Mouse (Mus musculus): ENCODE data around the gene Igsf8.
A peak's percentile ranks its signal among the peaks of the same experiment; 100 is the strongest.

The Igsf8 gene

GRCm38 (mm10) chr1:172302851-172303250 lies 41.4 kb downstream of the Igsf8 start:
- DNase-seq (ENCODE audit: low spot score in 2 of 2): no peak

DNA sequence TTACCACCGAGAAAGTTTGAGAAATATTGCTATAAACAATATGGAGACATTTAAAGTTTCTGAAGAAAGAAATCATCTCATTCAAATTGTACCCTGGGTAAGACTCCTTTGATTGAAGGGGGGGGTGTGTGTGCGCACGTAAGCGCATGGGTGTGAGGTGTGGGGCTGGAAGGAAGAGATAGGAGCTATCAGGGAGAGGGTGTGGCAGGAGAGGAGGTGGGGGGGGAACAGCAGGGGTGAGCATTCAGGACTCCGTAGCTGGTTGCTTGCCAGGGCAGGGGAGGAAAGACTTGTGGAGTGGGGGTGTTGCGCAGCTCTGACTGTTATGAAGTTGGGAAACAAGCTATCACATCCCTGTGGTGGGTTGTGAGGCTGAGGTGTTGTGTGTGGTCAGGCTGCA lies 43.0 kb downstream of the Igsf8 start:
- DNase-seq (ENCODE audit: low spot score in 2 of 2): no peak

DNA sequence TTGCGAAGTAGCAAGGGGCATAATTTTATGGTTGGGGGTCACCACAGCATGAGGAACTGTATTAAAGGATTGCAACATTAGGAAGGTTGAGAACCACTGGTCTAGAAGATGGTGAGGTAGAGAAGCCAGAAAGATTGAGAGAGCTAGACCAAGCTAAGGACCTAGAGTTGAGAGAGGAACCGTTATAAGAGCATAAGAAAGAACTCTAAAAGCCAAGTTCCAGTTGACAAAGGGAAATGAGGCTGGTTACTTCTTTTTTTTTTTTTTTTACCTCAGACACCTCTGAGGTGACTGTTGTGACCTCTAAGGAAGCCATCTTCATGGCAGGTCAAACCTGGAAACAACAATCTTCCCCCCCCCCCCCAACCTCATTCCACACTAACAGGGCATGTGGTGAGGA lies 43.7 kb downstream of the Igsf8 start:
- DNase-seq (ENCODE audit: low spot score in 2 of 2): no peak

- DNase-seq (ENCODE audit: low spot score in 2 of 2): no peak
Measured at GRCm38 (mm10) chr1:172305635-172306034, 44.2 kb downstream of the Igsf8 start.

- DNase-seq (ENCODE audit: low spot score in 2 of 2): no peak
Measured at GRCm38 (mm10) chr1:172306196-172306595, 44.8 kb downstream of the Igsf8 start.

DNA sequence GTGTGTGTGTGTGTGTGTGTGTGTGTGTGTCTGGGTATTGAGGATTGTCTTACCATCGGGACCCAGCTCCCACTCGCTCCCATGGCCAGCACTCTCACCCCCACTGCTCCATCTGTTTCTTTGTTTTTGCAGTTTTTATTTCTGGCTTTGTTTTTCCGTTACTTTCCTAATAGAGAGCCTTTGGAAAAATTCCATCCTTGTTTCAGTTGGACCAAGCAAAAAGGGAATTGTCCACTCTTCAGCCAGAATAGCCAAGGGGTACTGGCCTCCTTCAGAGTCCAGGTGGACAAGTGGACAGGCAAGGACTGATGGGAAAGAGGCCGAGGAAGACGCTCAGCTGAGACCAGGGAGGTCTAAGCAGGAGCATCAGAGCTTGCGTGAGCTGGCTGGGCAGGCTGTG lies 45.4 kb downstream of the Igsf8 start:
- DNase-seq (ENCODE audit: low spot score in 2 of 2): no peak

DNA sequence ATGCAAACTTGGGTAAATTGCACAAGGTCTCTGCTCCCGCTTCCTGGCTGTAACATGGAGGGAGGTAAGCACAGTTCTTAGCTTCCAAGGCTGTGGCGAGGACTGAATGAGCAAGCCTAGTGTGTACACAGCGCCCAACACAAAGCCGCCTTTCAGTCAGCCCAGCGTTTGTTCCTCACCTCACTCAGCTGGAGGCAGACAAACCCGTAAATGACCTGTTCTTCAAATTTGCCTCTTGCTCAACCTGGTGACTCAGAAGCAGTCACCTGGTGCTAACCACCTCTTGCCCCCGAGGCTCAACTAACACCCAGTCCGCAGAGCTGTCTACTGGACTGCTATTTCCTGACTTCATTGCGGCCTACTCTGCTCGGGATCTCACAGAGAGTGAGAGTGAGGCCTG lies 46.5 kb downstream of the Igsf8 start:
- no peak for DNase-seq (ENCODE audit: low spot score in 2 of 2)

GRCm38 (mm10) chr1:172308409-172308808 lies 47.0 kb downstream of the Igsf8 start:
- no peak for DNase-seq (ENCODE audit: low spot score in 2 of 2)

DNA sequence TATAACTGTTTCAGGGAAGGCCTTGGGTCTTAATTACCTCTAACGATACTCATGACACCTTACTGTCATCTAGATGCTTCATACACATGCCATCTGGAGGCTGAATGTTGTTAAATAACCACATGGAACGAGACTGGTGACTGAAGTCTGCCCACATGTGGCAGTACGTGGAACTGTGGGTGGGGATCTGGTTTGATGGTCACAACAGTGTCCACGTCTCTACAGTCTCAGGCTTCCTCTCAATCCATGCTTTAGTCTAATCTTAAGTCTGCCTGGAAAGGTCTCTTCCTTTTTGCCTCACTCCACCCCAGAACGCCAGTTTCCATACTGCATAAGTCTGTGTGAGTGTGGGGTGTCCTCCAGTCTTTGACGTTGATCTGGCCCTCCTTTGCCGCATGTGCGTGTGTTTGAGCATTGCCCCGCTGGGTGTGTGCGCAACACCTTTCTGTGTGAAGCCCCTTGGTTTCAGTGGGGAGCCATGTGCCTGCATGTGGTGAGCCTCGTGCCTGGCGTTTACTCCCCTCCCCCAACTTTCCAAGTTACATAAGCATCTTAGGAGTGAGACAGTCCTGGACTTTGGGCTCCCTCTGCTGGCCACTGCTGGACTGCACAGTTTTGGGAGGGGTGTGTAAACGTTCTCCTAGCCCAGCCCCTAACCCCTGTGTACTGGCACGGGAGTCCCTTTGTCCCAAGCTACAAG lies 48.4 kb downstream of the Igsf8 start:
- DNase-seq (ENCODE audit: low spot score in 2 of 2): peak; percentile 89 to 93

DNA sequence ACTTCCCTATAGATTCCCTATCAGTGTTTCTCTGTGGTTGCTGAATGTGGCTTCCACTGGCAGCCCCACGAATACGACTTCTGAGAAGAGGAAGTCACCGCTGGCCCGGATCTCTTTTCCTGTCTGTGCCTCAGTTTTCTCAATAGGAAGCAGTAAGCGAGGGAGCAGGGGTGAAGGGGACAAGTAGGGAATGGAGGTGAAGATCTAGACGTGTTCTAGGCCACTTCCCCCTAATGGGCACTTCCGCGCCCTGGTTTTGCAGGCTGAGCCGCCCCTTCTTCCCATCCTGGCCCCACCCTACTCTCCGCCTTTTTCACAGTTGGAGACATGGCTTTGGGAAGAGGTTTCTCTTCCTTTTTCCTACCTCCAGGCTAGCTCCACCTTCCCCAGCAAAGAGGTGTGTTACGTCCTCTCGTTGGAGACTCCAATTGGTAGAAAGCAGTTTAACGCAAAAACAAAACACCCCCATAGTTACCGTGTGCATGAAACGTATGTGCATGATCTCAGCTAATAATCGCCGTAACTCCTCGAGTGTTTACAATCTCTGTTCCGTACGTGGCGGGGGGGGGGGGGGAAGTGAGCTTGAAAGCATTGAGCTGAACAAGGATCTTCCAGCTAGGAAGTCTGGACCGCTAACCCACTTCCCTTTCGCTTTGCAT lies 49.9 kb downstream of the Igsf8 start:
- no peak for DNase-seq (ENCODE audit: low spot score in 2 of 2)

DNA sequence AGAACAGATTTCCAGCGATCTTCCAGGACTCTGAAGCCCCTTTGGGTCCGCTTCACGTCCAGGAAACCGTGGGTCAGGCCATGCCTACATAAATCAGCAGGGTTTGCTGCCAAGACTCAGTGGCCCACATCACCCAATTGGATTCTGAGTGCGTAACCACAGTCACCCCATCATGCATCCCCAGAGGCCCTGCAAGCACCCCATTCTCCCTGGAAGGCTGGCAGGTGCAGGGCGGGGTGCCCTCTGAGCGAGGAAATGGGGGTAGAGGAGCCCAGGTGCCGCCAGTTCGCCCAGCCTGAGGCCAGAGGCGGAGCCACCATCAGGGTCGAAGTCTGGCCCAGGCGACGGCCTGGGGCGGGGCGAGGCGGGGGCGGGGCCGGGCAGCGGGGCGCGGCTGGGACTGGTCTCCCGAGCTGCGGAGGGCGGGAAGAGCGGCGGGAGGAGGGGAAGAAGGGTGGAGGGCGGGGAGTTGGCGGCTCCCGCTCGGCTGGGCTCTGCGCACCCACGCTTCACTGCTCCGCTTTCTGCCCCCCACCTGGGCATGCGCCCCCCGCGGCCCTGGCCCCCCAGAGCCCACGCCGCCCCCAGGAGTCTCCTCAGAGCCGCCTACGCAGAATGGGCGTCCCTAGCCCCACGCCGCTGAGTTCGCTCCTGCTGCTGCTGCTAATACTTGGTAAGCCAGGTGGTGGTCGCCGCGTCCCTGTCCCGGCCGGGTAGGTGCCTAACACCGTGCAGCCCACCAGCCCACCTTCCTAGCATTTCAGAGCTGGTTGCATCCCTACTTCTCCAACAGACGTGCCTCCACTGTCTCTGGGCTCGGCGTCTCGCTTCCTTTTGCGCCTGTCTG lies 50.7 kb downstream of the Igsf8 start:
- DNase-seq (ENCODE audit: low spot score in 2 of 2): no peak

DNA sequence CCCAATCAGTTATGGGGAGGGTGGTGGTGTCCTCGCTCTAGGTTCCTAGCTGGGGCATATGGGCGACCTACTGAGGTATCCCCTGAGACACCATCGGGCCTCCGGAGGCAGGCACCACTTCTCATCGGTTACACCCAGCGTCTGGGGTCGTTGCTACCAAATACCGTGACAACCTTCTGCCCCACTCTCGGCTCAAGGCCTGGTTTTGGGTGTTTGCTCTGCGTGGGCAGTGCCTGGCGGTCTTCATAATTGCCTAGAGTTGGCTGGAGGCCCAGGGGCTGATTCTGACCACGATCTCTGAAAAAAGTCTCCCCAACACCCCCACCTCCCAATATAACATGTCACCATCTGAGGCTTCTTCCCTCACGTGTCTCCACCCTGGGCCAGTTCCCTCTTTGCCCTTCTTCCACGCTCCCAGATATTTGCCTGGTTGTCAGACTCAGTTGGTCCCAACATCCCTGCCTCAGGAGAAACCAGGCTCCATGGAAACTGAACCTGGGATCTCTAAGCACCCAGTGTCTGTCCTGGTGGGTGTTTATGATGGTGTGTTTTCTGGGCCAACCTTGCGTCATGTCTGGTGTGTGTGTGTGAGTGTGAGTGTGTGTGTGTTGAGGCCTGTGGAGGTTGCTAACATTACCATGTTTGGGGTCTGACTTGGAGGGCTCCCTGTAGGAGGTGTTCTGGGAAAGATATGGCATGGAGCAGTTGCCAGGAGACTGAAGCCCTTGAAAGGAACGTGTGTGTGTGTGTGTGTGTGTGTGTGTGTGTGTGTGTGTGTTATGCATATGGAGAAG lies 51.5 kb downstream of the Igsf8 start:
- DNase-seq (ENCODE audit: low spot score in 2 of 2): no peak

DNA sequence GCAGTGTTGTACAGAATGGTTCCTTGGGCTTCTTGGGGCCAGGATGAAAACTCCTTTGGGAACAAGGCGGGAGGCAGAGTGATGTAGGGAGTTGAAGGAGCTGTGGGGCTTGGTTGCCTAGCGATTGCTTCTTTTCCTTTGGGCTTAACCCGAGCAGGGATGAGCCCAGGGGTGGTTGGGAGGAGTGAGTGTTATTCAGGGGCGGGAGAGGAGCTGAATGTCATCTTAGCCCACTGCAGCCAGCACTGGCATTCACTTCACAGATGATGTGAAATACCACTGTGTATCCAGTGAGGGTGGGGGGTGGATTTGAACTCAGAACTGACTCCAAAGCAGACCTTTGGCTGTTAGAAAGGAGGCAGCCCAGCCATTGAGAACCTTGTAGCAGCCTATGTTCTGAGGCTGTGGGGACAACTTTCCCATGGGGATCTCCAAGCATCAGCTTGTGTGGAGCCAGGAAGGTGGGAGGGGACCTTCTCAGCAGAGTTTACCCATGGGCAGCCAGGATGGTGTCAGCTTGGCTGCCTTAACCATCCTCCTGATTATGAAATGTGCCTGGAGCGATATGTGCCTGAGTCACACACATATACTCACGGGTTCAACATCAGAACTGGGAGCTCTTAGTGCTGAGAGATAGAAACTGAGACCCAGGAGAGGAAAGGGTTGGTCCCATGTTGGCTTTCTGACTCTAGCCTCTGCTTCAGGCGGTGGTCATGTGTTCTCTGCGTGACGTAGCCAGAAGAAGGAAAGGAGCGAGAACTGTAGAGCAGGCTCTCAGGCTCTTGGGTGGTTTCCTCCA lies 52.4 kb downstream of the Igsf8 start:
- no peak for DNase-seq (ENCODE audit: low spot score in 2 of 2)

- DNase-seq (ENCODE audit: low spot score in 2 of 2): no peak
Measured at GRCm38 (mm10) chr1:172314911-172315310, 53.5 kb downstream of the Igsf8 start.

- DNase-seq (ENCODE audit: low spot score in 2 of 2): peak in 1 of 2 experiments; percentile 14
Measured at GRCm38 (mm10) chr1:172317431-172317830, 56.0 kb downstream of the Igsf8 start.

GRCm38 (mm10) chr1:172317946-172318345 lies 56.5 kb downstream of the Igsf8 start:
- peak; percentile 21 to 24 for DNase-seq (ENCODE audit: low spot score in 2 of 2)

GRCm38 (mm10) chr1:172318424-172319035 lies 57.1 kb downstream of the Igsf8 start:
- peak in 1 of 2 experiments; percentile 39 for DNase-seq (ENCODE audit: low spot score in 2 of 2)

GRCm38 (mm10) chr1:172319346-172319745 lies 57.9 kb downstream of the Igsf8 start:
- DNase-seq (ENCODE audit: low spot score in 2 of 2): peak; percentile 48 to 55

DNA sequence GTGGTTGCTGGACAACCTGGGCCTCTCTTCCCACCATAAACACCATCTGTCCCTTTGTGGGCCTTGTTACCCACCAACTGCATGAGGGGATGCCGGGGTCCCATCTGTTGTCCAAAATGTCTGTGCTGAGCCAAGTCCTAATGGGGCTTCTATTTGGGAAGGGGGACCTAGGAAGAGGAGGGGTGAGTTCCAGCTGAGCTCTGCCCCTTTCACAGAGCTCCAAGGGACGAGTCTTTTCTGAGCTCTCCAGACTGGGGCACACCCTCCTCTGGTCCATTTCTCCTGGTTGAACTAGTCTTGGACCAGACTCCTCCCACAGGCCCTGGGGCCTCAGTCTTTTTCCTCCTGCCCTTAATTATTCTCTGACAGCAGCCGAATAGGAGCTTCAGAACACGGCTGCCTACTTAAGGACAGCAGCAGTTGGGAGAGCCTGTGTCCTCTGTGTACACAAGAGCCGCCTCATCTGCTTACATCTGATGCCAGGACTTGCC lies 58.5 kb downstream of the Igsf8 start:
- peak; percentile 62 to 75 for DNase-seq (ENCODE audit: low spot score in 2 of 2)

DNA sequence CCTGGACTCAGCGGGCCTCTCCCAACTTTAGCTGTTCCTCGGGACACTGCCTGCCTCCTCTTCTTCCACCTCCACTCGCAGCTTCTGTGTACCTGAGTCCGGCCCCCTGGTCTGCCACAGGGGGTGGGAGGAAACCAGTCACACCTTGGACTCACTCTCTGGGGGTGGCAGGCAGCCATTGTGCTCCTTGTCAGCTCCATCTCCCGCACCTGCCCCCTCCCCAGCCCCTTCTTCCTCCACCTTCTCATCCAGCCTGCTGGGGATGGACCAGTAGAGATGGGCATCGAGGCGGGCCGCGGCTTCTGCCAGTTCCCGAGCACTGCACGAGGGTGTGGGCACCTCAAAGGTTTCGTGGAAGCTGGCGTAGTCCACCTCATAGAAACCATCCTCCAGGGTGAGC lies 61.3 kb downstream of the Igsf8 start:
- DNase-seq (ENCODE audit: low spot score in 2 of 2): no peak
